Mouse (Mus musculus): ENCODE results near the gene Ccsap.

DNA sequence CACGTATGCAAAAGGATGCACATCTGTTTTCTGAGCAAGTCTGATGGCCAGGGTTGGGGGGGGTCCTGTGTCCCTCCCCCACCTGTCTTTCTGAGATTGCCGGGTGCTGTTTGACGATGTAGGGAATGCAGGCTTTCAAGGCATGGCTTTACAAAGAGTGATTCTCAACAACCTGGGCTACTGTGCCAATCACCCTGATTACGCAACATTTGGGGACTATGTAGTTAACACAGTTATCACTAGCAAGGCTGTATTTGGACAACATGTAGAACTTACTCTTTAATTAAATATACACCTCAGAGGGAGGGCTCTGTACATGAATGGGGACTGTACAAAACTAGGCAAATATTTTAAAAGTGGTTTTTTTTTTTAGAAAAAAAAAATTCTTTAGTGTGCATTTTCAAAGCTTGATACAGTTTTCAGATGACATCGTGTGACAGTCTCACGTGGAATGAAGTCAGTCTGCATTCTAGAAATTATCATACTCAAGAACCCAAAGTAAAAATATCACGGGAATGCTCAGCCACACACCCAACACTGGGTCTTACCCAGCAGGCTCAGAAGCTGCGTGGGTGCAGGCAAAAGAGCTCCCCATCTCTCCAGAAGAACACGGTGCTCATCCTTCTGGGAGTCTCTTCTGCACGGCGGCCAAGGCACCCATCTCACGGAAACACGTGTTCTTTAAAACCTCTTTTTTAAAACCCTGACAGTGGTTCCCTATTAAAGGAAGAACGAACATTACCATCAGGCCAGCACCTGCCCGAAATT lies 19.2 kb downstream of the Ccsap start:
- TF ChIP-seq MYOD1 (IDR thresholded peaks at IDR 0.05; ENCODE audit: control insufficient read depth in 1 of 3, insufficient read length in 2 of 3, low read depth in 2 of 3) (no peak), POLR2AphosphoS2 (IDR thresholded peaks at IDR 0.05; ENCODE audit: insufficient read length, low read depth) (no peak), POLR2A (IDR thresholded peaks at IDR 0.05; ENCODE audit: insufficient read length, low read depth) (no peak), USF1 (IDR thresholded peaks at IDR 0.05; ENCODE audit: low read depth) (no peak), MAX (IDR thresholded peaks at IDR 0.05; ENCODE audit: low read depth) (no peak), REST (IDR thresholded peaks at IDR 0.05; ENCODE audit: insufficient read depth, insufficient read length) (no peak), E2F4 (IDR thresholded peaks at IDR 0.05; ENCODE audit: insufficient read depth) (no peak), TCF12 (IDR thresholded peaks at IDR 0.05; ENCODE audit: insufficient read depth, poor library complexity, severe bottlenecking) (no peak), TCF3 (IDR thresholded peaks at IDR 0.05; ENCODE audit: insufficient read length, low read depth) (no peak), MYOG (IDR thresholded peaks at IDR 0.05; ENCODE audit: control insufficient read depth in 1 of 3, insufficient read depth in 1 of 3, insufficient read length in 2 of 3, low read depth in 2 of 3) (no peak), SRF (IDR thresholded peaks at IDR 0.05; ENCODE audit: control insufficient read depth, insufficient read length, low read depth) (no peak)

Measured in myocyte (in vitro differentiated cells).